Mouse (Mus musculus): ENCODE measurements around the gene Pabpc4.

- TF ChIP-seq CTCF (IDR thresholded peaks at IDR 0.05; ENCODE audit: low read depth) (no peak), EP300 (IDR thresholded peaks at IDR 0.05; ENCODE audit: low read depth) (no peak)
Measured at GRCm38 (mm10) chr4:123311845-123312244, 49.7 kb downstream of the Pabpc4 start.

Data from liver, postnatal 0 days (tissue).